Mouse (Mus musculus): ENCODE data around the gene Ddx39.

Gene Ddx39

GRCm38 (mm10) chr8:83715031-83715690 lies at the start of gene Ddx39:
TSS of gene Ddx39 (plus strand) at chr8:83715177.
- DNase-seq (ENCODE audit: inconsistent ontology term) = peak; percentile 99

DNA sequence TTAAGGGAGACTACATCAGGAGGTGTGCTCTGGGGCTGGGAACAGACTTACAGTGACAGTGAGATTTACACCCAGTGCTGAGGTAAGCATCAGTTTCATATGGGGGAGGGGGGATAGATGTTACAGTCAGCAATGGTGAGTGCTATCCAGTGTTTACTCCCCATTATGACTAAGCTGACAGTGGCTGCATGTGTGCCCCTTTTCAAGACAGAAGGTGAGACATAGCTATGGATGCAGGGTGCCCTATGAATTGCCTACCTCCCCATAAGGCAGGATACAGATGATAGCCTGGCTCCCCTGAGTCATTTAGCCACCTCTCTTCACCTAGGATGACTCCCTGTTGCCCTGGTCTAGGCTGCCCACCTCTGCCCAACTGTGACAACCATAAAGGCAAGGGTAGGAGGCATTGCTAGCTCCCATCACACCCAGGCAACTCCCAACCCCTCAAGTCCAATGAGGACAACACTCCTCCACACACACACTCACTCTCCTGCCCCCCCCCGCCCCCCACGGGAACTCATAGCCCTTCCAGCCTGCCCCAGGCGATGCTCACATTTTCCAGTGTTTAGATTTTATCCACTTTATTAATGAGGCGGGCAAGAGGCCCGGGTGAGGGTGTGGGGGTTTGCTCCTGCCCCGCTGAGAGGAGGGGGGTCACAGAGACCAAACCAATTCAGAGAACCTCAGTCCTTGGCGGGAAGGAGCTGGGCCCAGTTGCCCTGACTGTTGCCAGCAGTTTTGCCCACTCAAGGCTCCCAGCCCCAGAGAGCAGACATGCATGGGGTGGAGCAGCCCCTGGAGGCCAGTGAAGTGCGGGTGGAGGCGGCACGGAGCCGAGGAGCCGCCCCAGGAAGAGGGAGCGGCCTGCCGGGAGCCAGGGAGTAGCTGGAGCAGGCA lies 48.8 kb upstream of the Ddx39 start, which contains the start of gene Ptger1:
Ptger1 (plus strand) TSS at position 710 of the 897 bp plus-strand sequence.
- DNase-seq (ENCODE audit: inconsistent ontology term) = peak; percentile 80

- DNase-seq (ENCODE audit: inconsistent ontology term) = peak; percentile 66
These were observed 48.1 kb upstream of the Ddx39 start for GRCm38 (mm10) chr8:83666866-83667234.

DNA sequence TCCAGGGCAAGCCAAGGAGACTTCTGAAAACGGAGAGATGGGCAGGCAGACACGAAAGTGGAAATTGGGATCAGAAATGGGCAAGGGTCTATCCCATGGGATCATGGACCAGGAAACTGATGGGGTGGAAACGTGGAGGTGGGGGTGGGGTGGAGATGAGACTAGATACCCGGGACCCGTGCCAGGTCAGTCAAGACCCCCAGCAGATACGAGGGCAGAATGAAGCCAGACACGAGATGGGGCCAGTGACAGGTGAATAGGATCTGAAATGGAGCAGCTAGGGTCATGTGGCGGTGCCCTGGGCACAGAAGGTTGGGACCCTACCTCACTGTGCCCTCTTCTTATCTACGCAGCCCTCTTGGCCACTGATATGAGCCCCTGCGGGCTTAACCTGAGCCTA lies 47.5 kb upstream of the Ddx39 start:
- DNase-seq (ENCODE audit: inconsistent ontology term) = no peak

- peak; percentile 64 for DNase-seq (ENCODE audit: inconsistent ontology term)
These were observed 46.7 kb upstream of the Ddx39 start for GRCm38 (mm10) chr8:83668010-83668916.

- DNase-seq (ENCODE audit: inconsistent ontology term) = no peak
These were observed 46.0 kb upstream of the Ddx39 start for GRCm38 (mm10) chr8:83669013-83669412.

GRCm38 (mm10) chr8:83672936-83673335 lies 42.0 kb upstream of the Ddx39 start:
- no peak for DNase-seq (ENCODE audit: inconsistent ontology term)

- DNase-seq (ENCODE audit: inconsistent ontology term) = no peak
These were observed 40.5 kb upstream of the Ddx39 start for GRCm38 (mm10) chr8:83674497-83674896.

DNA sequence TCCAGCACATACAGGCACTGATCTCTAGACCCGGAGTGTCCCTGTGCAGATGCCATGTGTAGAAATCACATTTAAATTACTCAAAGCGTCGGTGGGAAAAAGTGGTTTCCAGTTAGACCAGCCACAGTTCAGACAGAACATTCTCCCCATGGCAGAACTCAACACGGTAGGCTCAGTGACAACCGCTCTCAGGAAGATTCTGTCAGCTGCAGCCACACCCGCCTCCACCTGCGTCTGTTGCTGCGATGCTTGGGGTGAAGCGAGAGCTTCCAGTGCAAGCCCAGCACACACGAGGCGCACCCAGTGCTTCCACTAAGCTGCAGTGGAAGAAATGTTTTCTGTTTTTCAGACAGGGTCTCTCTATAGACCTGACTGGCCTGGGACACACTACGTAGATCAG lies 35.1 kb upstream of the Ddx39 start:
- no peak for DNase-seq (ENCODE audit: inconsistent ontology term)

DNA sequence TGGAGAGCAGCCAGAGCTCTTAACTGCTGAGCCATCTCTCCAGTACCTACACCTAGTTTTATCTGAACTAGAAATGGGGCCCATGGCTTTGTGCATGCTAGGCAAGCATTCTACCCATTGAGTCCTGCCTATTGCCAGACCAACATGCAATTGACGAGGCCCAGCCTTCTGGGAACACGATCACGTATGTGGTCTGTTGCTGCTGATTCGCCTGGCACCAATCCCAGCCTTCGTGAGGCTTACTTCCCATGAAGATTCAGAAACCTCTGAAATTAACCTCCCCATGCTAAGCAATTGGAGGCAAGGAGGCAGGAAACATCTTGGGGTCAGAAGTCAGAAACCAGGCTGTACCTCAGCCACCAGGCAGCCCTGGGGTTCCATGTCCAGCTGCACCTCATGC lies 34.4 kb upstream of the Ddx39 start:
- DNase-seq (ENCODE audit: inconsistent ontology term) = no peak

DNA sequence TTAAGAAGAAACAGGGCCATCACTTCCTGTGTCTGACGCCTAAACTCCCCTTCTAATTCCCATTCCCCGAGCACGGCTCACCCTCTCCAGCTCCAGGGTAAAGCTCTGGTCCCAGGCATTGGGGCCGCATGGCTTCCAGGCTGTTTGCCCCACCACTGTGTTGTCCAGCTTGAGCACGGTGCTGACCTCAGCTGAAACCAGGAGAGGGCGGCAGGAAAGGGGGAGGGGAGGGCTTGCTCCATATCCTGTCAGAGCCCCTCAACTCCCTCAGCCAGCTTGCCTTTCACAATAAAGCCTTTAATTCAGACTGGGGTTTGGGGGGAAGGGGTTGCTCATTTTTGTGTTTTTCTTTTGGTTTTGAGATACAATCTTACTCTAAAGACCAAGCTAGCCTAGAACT lies 33.9 kb upstream of the Ddx39 start:
- DNase-seq (ENCODE audit: inconsistent ontology term) = no peak

GRCm38 (mm10) chr8:83684517-83684916 lies 30.5 kb upstream of the Ddx39 start:
- no peak for DNase-seq (ENCODE audit: inconsistent ontology term)

DNA sequence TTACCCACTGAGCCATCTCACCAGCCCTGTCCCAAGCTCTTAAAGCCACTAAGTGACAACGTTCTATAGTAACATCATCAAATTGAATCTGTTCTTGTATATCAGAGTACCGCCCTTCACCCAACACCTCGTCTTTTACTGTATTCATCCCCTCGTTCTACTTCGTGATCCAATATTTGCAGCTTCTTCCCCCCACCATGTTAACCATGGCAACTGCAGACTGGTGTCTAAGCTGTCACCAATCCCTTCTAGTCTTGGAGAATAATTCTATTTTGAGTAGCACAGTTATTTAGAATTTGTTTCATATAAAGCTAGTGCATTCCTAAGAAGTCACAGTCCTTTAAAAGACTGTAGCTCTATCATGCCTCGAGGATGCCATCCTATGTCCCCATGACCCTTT lies 25.7 kb upstream of the Ddx39 start:
- no peak for DNase-seq (ENCODE audit: inconsistent ontology term)

- DNase-seq (ENCODE audit: inconsistent ontology term) = no peak
These were observed 21.3 kb upstream of the Ddx39 start for GRCm38 (mm10) chr8:83693609-83694236.

GRCm38 (mm10) chr8:83694369-83695160 lies 20.4 kb upstream of the Ddx39 start:
- no peak for DNase-seq (ENCODE audit: inconsistent ontology term)

GRCm38 (mm10) chr8:83695351-83696106 lies 19.4 kb upstream of the Ddx39 start:
- no peak for DNase-seq (ENCODE audit: inconsistent ontology term)

- peak; percentile 67 for DNase-seq (ENCODE audit: inconsistent ontology term)
These were observed 17.4 kb upstream of the Ddx39 start for GRCm38 (mm10) chr8:83697374-83698220.

DNA sequence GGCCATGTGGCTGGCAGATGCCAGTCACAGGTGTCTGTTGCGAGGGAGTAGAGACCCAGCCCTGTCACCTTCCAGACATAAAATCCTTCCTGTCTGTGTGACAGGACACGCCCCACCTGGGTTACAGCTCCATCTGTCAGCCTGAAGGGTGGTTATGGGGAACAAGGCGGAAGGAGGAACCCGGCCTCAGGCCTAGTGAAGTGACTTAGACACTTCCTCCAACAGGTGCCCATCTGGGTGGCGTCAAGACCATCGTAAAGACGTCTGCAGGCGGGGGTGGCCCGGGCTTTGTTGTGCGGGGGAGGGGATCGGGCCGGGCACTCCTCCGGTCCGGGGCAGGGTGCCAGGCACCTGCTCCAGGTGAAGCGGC lies 16.7 kb upstream of the Ddx39 start:
- peak; percentile 32 for DNase-seq (ENCODE audit: inconsistent ontology term)
